Mouse (Mus musculus) stomach, embryonic 16.5 days (tissue): ENCODE results near the gene Tor1b. TPM values are rescaled to one million over a fixed set of nuclear protein-coding genes. Genes with fewer than 3 reads are reported as not detected.
A peak's percentile ranks its signal among the peaks of the same experiment; 100 is the strongest.
"Not testable (repeated sequence)": the region's sequence is repeated elsewhere in the genome, so short reads cannot be mapped to it uniquely, and the experiment has no call there.

Experiments
- ATAC-seq: fragments of 200-750 bp; cut with Nextera tagmentation; 2 replicates; pipeline ENCODE4 v1.8.0; 2017; ENCODE audit warnings: moderate number of reproducible peaks, moderate TSS enrichment; ENCODE audit not compliant: insufficient read depth, low FRiP score
- H3K27ac ChIP-seq: fragments of 300-500 bp; sonication (generic); 2 replicates; pipeline ENCODE4 v1.5.1; 2014; ENCODE audit warnings: low read length
- H3K27me3 ChIP-seq: fragments of 300-500 bp; sonication (generic); 2 replicates; pipeline ENCODE4 v1.6.1; 2014; ENCODE audit warnings: low read length, control low read depth, mixed read lengths; ENCODE audit not compliant: control insufficient read depth, insufficient read depth
- H3K36me3 ChIP-seq: fragments of 300-500 bp; sonication (generic); 2 replicates; pipeline ENCODE4 v1.6.1; 2014; ENCODE audit warnings: low read length; ENCODE audit not compliant: control insufficient read depth, insufficient read depth
- H3K4me1 ChIP-seq: fragments of 300-500 bp; sonication (generic); 2 replicates; pipeline ENCODE4 v1.6.1; 2014; ENCODE audit warnings: low read length, control low read depth, mixed read lengths; ENCODE audit not compliant: control insufficient read depth, insufficient read depth
- H3K4me2 ChIP-seq: fragments of 300-500 bp; sonication (generic); 2 replicates; pipeline ENCODE4 v1.6.1; 2014; ENCODE audit warnings: low read depth, low read length, mixed read lengths
- H3K4me3 ChIP-seq: fragments of 300-500 bp; sonication (generic); replicated peaks from 2 replicates; pipeline ENCODE4 v1.5.1; 2014; ENCODE audit warnings: mild to moderate bottlenecking, low read length
- H3K9ac ChIP-seq: fragments of 300-500 bp; sonication (generic); 2 replicates; pipeline ENCODE4 v1.6.1; 2014; ENCODE audit warnings: low read length
- H3K9me3 ChIP-seq: fragments of 300-500 bp; sonication (generic); replicated peaks from 2 replicates; pipeline ENCODE4 v1.6.1; 2016; ENCODE audit warnings: low read length, control low read depth; ENCODE audit not compliant: control insufficient read depth
- WGBS: fragments of 180-500 bp; shearing (Covaris S2); extraction: QIAGEN DNeasy Blood & Tissue Kit; methylation state at CpG from one replicate; pipeline ENCODE4 v1.1.7; 2014; 5-methylcytosine and 5-hydroxymethylcytosine counted together
- polyA plus RNA-seq: library from polyadenylated mRNA; unstranded; fragments of >200 nt; fragmentation: Nextera tagmentation; extraction: Ambion mirVana; gene quantifications from 2 replicates; pipeline ENCODE4 v1.2.1, GENCODE M21; 2015

Gene Tor1b
- polyA plus RNA-seq, 1 experiment from 2014 or later, result 33.6 TPM

- H3K27ac ChIP-seq, result peak overlapping the region; percentile 47; the same call in 1 of the 2 replicates
- H3K4me2 ChIP-seq, result no peak overlapping the region
- H3K36me3 ChIP-seq, result no peaks in the 10 kb centered on the region
- H3K9me3 ChIP-seq, result no peaks in the 10 kb centered on the region
- no peaks in the 10 kb centered on the region for H3K27me3 ChIP-seq
- peaks cover 33% of the 10 kb centered on the region for H3K4me1 ChIP-seq
- no peak overlapping the region for H3K4me3 ChIP-seq
- H3K9ac ChIP-seq, result no peak overlapping the region
- 0 out of 2 replicates have a peak, but pooled peaks have one; percentile 41 for ATAC-seq
- 22% methylated on average over 14 of the region's 14 CpGs for WGBS
Observed at GRCm38 (mm10) chr2:30927844-30928628, 24.7 kb upstream of the Tor1b start.

DNA sequence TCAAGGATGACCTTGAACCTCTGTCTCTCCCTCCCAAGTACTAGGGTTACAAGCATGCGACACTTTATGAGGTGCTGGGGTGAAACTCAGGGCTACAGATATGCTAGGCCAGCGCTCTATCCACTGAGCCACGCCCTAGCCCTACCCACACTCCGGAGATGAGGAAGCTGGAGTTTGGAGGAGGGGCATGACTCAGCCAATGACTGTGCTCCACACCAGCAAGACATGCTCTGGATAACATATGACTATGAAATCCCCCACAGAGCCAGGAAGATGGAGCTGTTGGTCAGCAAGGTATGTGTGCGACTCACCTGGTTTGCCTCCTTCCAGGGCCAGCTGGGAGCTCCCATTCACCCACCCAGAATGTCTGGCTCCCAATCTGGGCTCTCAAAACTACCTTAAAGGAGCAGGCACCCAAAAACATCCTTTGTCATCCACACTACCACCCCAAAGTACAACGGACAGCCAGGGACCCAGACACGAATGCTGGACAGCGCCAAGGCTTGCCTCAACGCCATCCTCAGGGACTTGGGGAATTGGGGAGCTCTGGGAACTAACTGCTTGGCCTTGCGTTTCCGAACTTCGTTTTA is 23.8 kb upstream of the Tor1b start:
- H3K9ac ChIP-seq, result peak overlapping the region; percentile 62; the same call in 1 of the 2 replicates
- peak overlapping the region; percentile 66 for H3K4me2 ChIP-seq
- H3K4me3 ChIP-seq, result peak overlapping the region; percentile 39
- WGBS, result 26% methylated on average over 12 of the region's 12 CpGs
- H3K4me1 ChIP-seq, result peaks cover 33% of the 10 kb centered on the region
- no peaks in the 10 kb centered on the region for H3K27me3 ChIP-seq
- no peaks in the 10 kb centered on the region for H3K9me3 ChIP-seq
- peak; percentile 80; the same call in 1 of the 2 replicates for ATAC-seq
- peak overlapping the region; percentile 66 for H3K27ac ChIP-seq
- H3K36me3 ChIP-seq, result no peaks in the 10 kb centered on the region

DNA sequence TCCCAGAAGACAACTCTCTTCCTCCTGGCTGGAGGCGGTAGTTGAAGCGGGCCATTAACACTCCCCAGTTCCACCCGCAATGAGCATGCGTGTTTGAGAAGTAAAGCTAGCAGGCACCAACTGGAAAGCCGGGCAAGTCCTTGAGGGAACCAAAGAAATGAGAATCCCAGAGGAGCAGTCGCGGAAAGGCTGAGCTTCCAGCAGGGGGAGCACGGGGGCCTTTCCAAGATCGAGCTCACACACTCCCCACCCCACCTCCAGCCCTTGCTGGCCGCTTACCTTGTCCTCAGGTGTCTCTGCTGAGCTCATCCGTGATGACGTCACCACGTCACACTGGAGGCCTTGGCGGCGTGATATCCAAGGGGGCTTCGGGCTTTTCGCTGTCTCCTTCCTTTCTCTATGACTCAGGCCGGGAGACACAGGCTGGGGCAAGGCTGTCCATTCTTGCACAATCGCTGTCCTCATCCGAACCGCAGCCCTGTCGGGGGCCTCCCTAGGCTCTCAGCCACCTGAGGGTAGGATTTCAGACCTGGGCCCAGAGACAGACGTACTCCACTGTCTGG is 23.2 kb upstream of the Tor1b start, which contains the start of gene Ptges:
Gene Ptges, minus strand, starts transcription at position 381 of the 563 bp plus-strand sequence.
- peaks cover 33% of the 10 kb centered on the region for H3K4me1 ChIP-seq
- H3K9ac ChIP-seq, result peak within 1 kb of the TSS; percentile 62
- peak within 1 kb of the TSS; percentile 66 for H3K4me2 ChIP-seq
- no peaks in the 10 kb centered on the region for H3K9me3 ChIP-seq
- no peaks in the 10 kb centered on the region for H3K36me3 ChIP-seq
- peak within 1 kb of the TSS; percentile 39 for H3K4me3 ChIP-seq
- ATAC-seq, result peak; percentile 67
- H3K27me3 ChIP-seq, result no peaks in the 10 kb centered on the region
- H3K27ac ChIP-seq, result peak within 1 kb of the TSS; percentile 66
- under 1% methylated on average over 23 of the region's 23 CpGs for WGBS

- not testable (repeated sequence) for H3K4me2 ChIP-seq, H3K9ac ChIP-seq, H3K36me3 ChIP-seq, H3K4me3 ChIP-seq, H3K9me3 ChIP-seq, H3K27me3 ChIP-seq, H3K27ac ChIP-seq, ATAC-seq
- 92% methylated on average over 2 of the region's 2 CpGs for WGBS
- peaks cover 33% of the 10 kb centered on the region for H3K4me1 ChIP-seq
Observed at GRCm38 (mm10) chr2:30930846-30931245, 21.9 kb upstream of the Tor1b start.

DNA sequence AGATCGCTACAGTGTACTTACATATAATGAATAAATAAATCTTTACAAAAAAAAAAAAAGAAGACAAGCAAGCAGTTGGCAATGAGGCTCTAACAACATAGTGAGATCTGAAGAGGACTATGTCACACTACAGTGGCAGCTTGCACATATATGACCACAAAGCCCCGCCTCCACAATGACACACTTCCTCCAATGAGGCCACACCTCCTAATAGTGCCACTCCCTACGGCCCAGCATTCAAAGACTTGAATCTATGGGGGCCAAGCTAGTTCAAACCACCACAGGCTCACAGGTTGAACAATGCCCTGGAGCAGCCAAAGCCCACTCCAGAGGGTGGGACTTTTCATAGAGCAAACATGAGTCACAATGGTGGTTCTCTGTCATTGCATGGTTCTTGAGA is 20.8 kb upstream of the Tor1b start:
- no peak overlapping the region for H3K4me2 ChIP-seq
- no peak for ATAC-seq
- H3K27me3 ChIP-seq, result no peaks in the 10 kb centered on the region
- 83% methylated on average over 3 of the region's 3 CpGs for WGBS
- peaks cover 25% of the 10 kb centered on the region for H3K4me1 ChIP-seq
- H3K9ac ChIP-seq, result no peak overlapping the region
- H3K36me3 ChIP-seq, result no peaks in the 10 kb centered on the region
- H3K4me3 ChIP-seq, result no peak overlapping the region
- no peaks in the 10 kb centered on the region for H3K9me3 ChIP-seq
- H3K27ac ChIP-seq, result no peak overlapping the region

GRCm38 (mm10) chr2:30933032-30933431 is 19.7 kb upstream of the Tor1b start:
- H3K36me3 ChIP-seq, result no peaks in the 10 kb centered on the region
- H3K27ac ChIP-seq, result no peak overlapping the region
- peaks cover 20% of the 10 kb centered on the region for H3K4me1 ChIP-seq
- H3K9ac ChIP-seq, result no peak overlapping the region
- no peak overlapping the region for H3K4me2 ChIP-seq
- no peaks in the 10 kb centered on the region for H3K9me3 ChIP-seq
- no peak for ATAC-seq
- WGBS, result 69% methylated on average over 6 of the region's 6 CpGs
- no peaks in the 10 kb centered on the region for H3K27me3 ChIP-seq
- no peak overlapping the region for H3K4me3 ChIP-seq

GRCm38 (mm10) chr2:30933917-30934450 is 18.8 kb upstream of the Tor1b start:
- no peak; the same call in 1 of the 2 replicates for ATAC-seq
- WGBS, result 22% methylated on average over 7 of the region's 7 CpGs

GRCm38 (mm10) chr2:30936808-30937207 is 16.0 kb upstream of the Tor1b start:
- ATAC-seq, result no peak
- Histone ChIP-seq H3K4me1 (0 out of 2 replicates have a peak, but pooled peaks cover 2% of the 10 kb centered on the region), H3K9ac (no peak overlapping the region), H3K4me3 (no peak overlapping the region), H3K27ac (no peak overlapping the region), H3K36me3 (no peaks in the 10 kb centered on the region), H3K9me3 (no peaks in the 10 kb centered on the region), H3K27me3 (no peaks in the 10 kb centered on the region), H3K4me2 (no peak overlapping the region)
- 76% methylated on average over 3 of the region's 3 CpGs for WGBS

More at GRCm38 (mm10) chr2:30933917-30934450, 18.8 kb upstream of the Tor1b start:
- Histone ChIP-seq H3K27me3 (no peaks in the 10 kb centered on the region), H3K9ac (no peak overlapping the region), H3K27ac (no peak overlapping the region), H3K4me2 (no peak overlapping the region), H3K4me3 (no peak overlapping the region), H3K36me3 (no peaks in the 10 kb centered on the region), H3K9me3 (no peaks in the 10 kb centered on the region), H3K4me1 (peaks cover 12% of the 10 kb centered on the region)

- Histone ChIP-seq H3K4me1 (no peaks in the 10 kb centered on the region), H3K27me3 (no peaks in the 10 kb centered on the region), H3K4me2 (no peak overlapping the region), H3K36me3 (no peaks in the 10 kb centered on the region), H3K9me3 (no peaks in the 10 kb centered on the region), H3K27ac (no peak overlapping the region), H3K9ac (no peak overlapping the region), H3K4me3 (no peak overlapping the region)
- WGBS, result 60% methylated on average over 8 of the region's 8 CpGs
- ATAC-seq, result no peak
Observed at GRCm38 (mm10) chr2:30937731-30938130, 15.0 kb upstream of the Tor1b start.
